Mouse (Mus musculus) erythroblast, embryonic 14.5 days (primary cell): ENCODE data around the gene Rps2.

Experiments used
- GATA1 ChIP-seq: IDR thresholded peaks from 2 replicates; pipeline ENCODE4 v1.6.1; 2012; ENCODE audit warnings: low read length, inconsistent platforms, mixed read lengths
- TAL1 ChIP-seq: IDR thresholded peaks from 3 replicates; pipeline ENCODE4 v1.6.1; 2012; ENCODE audit warnings: low read length, inconsistent platforms, mixed read lengths

- TF ChIP-seq GATA1 (no peak), TAL1 (no peak)
Measured at GRCm38 (mm10) chr17:24769146-24769545, 51.2 kb downstream of the Rps2 start.
